Mouse (Mus musculus) heart, embryonic 15.5 days (tissue): ENCODE measurements around the gene Ero1lb. TPM values are rescaled to one million over a fixed set of nuclear protein-coding genes. Genes with fewer than 3 reads are reported as not detected.

Experiments used
- ATAC-seq: fragments of 200-750 bp; cut with Nextera tagmentation; replicated peaks from 2 replicates; pipeline ENCODE4 v1.8.0; 2017; ENCODE audit warnings: low read depth, moderate TSS enrichment; ENCODE audit not compliant: insufficient number of reproducible peaks, insufficient read depth, low FRiP score
- H3K27ac ChIP-seq: fragments of 300-500 bp; sonication (generic); 2 replicates; pipeline ENCODE4 v1.5.1; 2015; ENCODE audit warnings: mild to moderate bottlenecking, inconsistent platforms
- H3K27me3 ChIP-seq: fragments of 300-500 bp; sonication (generic); 2 replicates; pipeline ENCODE4 v1.6.1; 2015; ENCODE audit warnings: inconsistent platforms
- H3K36me3 ChIP-seq: fragments of 300-500 bp; sonication (generic); 2 replicates; pipeline ENCODE4 v1.6.1; 2015; ENCODE audit warnings: mild to moderate bottlenecking, inconsistent platforms
- H3K4me1 ChIP-seq: fragments of 300-500 bp; sonication (generic); replicated peaks from 2 replicates; pipeline ENCODE4 v1.6.1; 2015; ENCODE audit warnings: inconsistent platforms
- H3K4me2 ChIP-seq: fragments of 300-500 bp; sonication (generic); 2 replicates; pipeline ENCODE4 v1.6.1; 2015; ENCODE audit warnings: inconsistent platforms, mild to moderate bottlenecking, moderate library complexity
- H3K4me3 ChIP-seq: fragments of 300-500 bp; sonication (generic); 2 replicates; pipeline ENCODE4 v1.5.1; 2015; ENCODE audit warnings: mild to moderate bottlenecking, inconsistent platforms
- H3K9ac ChIP-seq: fragments of 300-500 bp; sonication (generic); 2 replicates; pipeline ENCODE4 v1.6.1; 2015; ENCODE audit warnings: mild to moderate bottlenecking, inconsistent platforms
- H3K9me3 ChIP-seq: fragments of 300-500 bp; sonication (generic); replicated peaks from 2 replicates; pipeline ENCODE4 v1.6.1; 2016; ENCODE audit warnings: inconsistent platforms
- WGBS: fragments of 180-500 bp; shearing (Covaris S2); methylation state at CpG from one replicate; pipeline ENCODE4 v1.1.7; 2015; ENCODE audit warnings: mixed read lengths; 5-methylcytosine and 5-hydroxymethylcytosine counted together
- polyA plus RNA-seq: library from polyadenylated mRNA; unstranded; fragments of >200 nt; fragmentation: Nextera tagmentation; extraction: Ambion mirVana; gene quantifications from 2 replicates; pipeline ENCODE4 v1.2.1, GENCODE M21; 2015

The Ero1lb gene
- polyA plus RNA-seq, 1 experiment from 2014 or later: 5.1 TPM

DNA sequence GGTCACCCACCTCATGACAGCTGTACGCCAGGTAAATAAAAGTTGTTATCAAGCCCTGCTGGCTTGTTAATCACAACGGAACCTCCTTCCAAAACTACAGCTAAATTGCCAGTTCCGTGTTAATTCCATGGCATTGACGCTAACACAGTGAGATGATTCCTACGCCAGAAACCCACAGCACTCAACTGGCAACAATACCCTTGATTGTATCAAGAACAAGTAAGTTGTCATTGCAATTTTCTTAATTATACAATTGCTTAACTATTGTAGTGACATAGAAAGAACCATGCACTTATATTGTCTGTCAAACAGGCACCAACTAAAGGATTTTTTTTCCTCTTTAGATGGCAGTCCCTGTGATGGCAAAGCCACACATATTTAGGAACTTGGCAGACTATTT is 22.4 kb upstream of the Ero1lb start:
- no peak overlapping the region for H3K4me2 ChIP-seq
- peaks cover 4% of the 10 kb centered on the region; the same call in 1 of the 2 replicates for H3K27me3 ChIP-seq
- H3K4me3 ChIP-seq: no peak overlapping the region
- H3K36me3 ChIP-seq: no peaks in the 10 kb centered on the region
- no peak overlapping the region for H3K27ac ChIP-seq
- no peaks in the 10 kb centered on the region for H3K9me3 ChIP-seq
- no peak for ATAC-seq
- 62% methylated on average over 5 of the region's 5 CpGs for WGBS
- H3K4me1 ChIP-seq: peaks cover 11% of the 10 kb centered on the region
- H3K9ac ChIP-seq: no peak overlapping the region

DNA sequence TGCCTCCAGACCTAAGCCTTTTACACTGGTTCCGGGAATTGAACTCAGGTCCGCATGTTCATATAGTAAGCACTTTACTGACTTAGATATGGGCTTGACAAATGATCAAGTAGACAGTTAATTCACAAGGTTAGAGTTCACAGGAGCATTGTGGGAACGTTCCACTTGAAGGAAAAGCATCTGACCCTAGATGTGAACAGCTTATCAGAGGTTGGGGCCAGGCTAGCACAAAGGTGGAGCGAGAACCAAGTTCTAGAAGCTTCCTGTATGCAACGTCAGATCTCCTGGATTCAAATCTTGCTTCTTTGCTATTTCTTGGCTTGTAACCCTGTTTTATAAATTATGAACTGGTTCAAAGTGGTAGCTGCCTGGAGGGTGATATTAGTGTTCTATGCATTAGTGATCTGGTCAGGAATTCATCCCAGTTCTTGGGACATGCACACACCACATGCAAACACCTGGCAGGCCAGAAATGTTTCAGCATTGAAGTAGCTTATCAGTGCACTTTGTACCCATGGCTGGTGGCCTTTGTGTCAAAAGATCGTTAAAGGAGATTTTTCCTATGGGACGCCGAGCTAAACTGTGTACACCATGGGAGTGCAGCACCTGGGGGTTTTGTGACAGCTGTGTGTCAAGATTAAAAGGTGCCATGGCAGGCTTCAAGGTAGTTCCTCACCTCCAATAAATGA is 21.6 kb upstream of the Ero1lb start:
- ATAC-seq: no peak
- H3K27ac ChIP-seq: no peak overlapping the region
- peaks cover 4% of the 10 kb centered on the region; the same call in 1 of the 2 replicates for H3K27me3 ChIP-seq
- no peaks in the 10 kb centered on the region for H3K9me3 ChIP-seq
- H3K9ac ChIP-seq: no peak overlapping the region
- no peak overlapping the region for H3K4me3 ChIP-seq
- H3K4me1 ChIP-seq: peaks cover 11% of the 10 kb centered on the region
- WGBS: 76% methylated on average over 8 of the region's 8 CpGs
- H3K36me3 ChIP-seq: no peaks in the 10 kb centered on the region
- no peak overlapping the region for H3K4me2 ChIP-seq

DNA sequence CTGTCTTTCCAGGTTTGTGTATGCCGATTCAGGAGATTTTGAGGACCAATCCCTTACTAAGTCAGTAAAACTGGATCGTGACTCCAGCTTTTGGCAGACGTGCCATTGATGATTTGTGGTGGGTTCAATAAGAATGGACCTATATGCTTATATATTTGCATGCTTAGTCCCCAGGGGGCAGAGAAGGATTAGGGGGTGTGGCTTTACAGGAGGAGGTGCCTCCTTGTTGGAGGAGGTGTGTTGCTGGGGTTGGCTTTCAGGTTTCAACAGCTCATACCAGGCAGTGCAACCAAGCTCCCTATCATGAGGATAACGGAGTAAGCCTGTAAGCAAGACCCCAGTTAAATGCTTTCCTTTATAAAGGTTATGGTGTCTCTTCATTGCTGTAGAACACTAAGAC is 11.5 kb upstream of the Ero1lb start:
- Histone ChIP-seq H3K9me3 (no peaks in the 10 kb centered on the region), H3K36me3 (no peaks in the 10 kb centered on the region), H3K27me3 (no peaks in the 10 kb centered on the region), H3K9ac (no peak overlapping the region), H3K4me3 (no peak overlapping the region), H3K4me2 (no peak overlapping the region), H3K27ac (no peak overlapping the region), H3K4me1 (no peaks in the 10 kb centered on the region)
- WGBS: 58% methylated on average over 4 of the region's 4 CpGs
- ATAC-seq: no peak

DNA sequence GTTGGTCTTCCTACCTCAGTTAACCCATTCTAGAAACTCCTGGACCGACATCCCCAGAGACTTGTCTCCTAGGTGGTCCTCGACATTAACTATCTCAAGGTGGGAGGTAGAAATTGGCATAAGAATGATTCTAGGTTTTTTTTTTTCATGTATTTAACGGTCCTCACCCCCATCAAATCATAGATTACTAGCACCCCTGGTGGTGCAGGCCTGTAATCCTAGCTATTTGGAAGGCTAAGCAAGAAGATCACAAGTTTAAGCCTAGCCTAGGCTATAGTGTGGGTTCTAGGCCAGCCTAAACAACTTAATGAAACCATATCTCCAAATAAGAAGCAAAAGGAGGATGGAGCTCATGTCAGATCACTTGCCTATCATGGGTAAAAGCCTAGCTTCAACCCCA is 6.6 kb upstream of the Ero1lb start:
- no peak for ATAC-seq
- H3K4me2 ChIP-seq: no peak overlapping the region
- H3K4me3 ChIP-seq: no peak overlapping the region
- no peaks in the 10 kb centered on the region for H3K9me3 ChIP-seq
- H3K9ac ChIP-seq: no peak overlapping the region
- 55% methylated on average over 3 of the region's 3 CpGs for WGBS
- H3K36me3 ChIP-seq: no peaks in the 10 kb centered on the region
- H3K27ac ChIP-seq: no peak overlapping the region
- no peaks in the 10 kb centered on the region for H3K4me1 ChIP-seq
- no peaks in the 10 kb centered on the region for H3K27me3 ChIP-seq

DNA sequence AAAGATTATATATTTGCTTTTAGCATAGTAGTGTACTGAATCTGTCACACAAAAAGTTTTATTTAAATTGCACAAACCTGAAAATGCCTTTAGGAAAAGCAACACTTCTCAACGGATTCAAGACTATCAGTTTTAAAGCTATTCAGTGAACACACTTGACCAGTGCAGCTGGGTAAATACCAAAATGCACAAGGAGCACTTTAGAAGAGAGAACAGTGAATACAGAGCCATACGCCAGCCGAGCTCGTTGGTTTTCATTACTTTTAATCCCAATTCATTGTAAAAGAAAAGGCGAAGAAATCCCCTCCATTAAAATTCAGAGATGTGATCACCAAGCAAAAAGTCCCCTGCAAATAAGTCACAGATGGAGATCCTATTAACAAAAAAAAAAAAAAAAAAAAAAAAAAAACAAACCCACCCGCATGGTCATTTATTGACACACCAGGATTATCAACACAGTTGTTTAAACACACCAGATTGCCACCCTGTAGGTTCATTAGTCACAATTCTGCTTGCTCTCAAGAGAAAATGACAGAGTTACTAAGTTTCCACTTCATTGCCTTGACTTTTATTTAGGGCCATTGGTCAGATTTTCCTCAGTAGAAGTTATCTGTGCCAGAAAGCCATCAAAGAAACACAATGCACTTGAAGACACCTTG is 6.1 kb upstream of the Ero1lb start:
- Histone ChIP-seq H3K9ac (no peak overlapping the region), H3K36me3 (no peaks in the 10 kb centered on the region), H3K27ac (no peak overlapping the region), H3K27me3 (no peaks in the 10 kb centered on the region), H3K4me1 (no peaks in the 10 kb centered on the region), H3K4me2 (no peak overlapping the region), H3K9me3 (no peaks in the 10 kb centered on the region), H3K4me3 (no peak overlapping the region)
- WGBS: 70% methylated on average over 6 of the region's 6 CpGs
- ATAC-seq: no peak

DNA sequence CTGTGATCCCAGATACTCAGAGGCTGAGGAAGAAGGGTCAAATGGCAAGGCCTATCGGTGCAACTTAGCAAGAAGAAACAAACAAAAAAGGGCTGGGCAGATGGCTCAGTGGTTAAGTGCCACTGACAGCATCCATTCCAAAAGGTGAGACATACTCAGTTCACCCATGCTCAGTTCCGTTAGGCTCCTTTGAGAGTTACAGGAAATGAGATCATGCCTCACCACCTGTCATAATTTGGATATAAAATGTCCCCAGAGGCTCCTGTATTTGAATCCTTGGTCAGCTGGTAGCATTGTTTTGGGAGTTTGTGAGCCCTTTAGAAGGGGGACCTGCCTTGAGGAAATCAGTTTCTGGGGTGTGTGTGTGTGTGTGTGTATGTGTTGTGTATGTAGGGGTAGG is 3.9 kb upstream of the Ero1lb start:
- H3K4me1 ChIP-seq: peaks cover 9% of the 10 kb centered on the region
- H3K36me3 ChIP-seq: no peaks in the 10 kb centered on the region
- no peaks in the 10 kb centered on the region for H3K9me3 ChIP-seq
- no peak overlapping the region for H3K4me3 ChIP-seq
- no peak overlapping the region for H3K9ac ChIP-seq
- H3K27ac ChIP-seq: no peak overlapping the region
- 69% methylated on average over 2 of the region's 2 CpGs for WGBS
- no peak for ATAC-seq
- no peaks in the 10 kb centered on the region for H3K27me3 ChIP-seq
- H3K4me2 ChIP-seq: no peak overlapping the region

DNA sequence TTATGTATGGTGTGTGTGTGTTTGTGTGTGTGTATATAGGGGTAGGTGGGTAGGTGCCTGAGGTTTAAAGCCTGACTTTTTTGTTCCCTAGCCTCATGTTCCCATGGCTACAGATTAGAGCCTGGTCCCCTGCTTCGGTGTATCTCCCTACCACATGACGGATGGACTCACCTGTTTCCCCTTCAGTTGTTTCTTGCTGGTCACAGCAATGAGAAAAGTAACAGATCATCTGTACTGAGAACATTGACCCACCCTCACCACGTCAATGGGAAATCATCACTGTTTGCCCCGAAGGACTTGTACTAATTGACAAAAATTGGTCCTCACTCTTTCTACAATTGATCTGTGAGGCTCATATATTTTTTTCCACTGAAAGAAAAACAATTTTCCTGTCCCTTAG is 3.4 kb upstream of the Ero1lb start:
- WGBS: 77% methylated on average over 4 of the region's 4 CpGs
- no peak overlapping the region for H3K4me2 ChIP-seq
- H3K36me3 ChIP-seq: no peaks in the 10 kb centered on the region
- ATAC-seq: no peak
- H3K4me1 ChIP-seq: peaks cover 9% of the 10 kb centered on the region
- H3K27ac ChIP-seq: no peak overlapping the region
- H3K4me3 ChIP-seq: no peak overlapping the region
- H3K27me3 ChIP-seq: no peaks in the 10 kb centered on the region
- H3K9ac ChIP-seq: no peak overlapping the region
- H3K9me3 ChIP-seq: no peaks in the 10 kb centered on the region

DNA sequence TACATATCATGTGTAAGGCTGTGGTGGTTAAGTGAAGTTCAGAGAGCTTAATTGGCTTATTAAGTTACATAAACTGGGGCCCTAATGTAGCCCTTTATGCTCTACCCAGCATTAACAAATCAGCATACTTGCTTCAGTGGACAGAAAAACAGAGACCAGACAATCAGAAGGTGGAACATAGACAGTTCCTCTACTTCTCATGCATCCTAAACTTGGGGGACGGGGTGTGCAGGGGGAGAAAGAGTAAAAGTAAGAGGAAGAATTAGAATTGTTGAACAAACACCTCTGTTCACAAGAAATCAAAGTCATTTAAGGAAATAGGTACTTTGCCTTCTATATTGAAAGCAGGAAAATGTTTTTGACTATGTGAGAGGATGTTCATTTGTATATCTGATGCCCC is 2.3 kb downstream of the Ero1lb start:
- peaks cover 9% of the 10 kb centered on the region for H3K4me1 ChIP-seq
- no peaks in the 10 kb centered on the region for H3K9me3 ChIP-seq
- no peak overlapping the region for H3K9ac ChIP-seq
- H3K4me2 ChIP-seq: no peak overlapping the region
- ATAC-seq: no peak
- H3K27me3 ChIP-seq: no peaks in the 10 kb centered on the region
- no peak overlapping the region for H3K4me3 ChIP-seq
- no peaks in the 10 kb centered on the region for H3K36me3 ChIP-seq
- WGBS: 71% methylated on average over 1 of the region's 1 CpGs
- no peak overlapping the region for H3K27ac ChIP-seq

DNA sequence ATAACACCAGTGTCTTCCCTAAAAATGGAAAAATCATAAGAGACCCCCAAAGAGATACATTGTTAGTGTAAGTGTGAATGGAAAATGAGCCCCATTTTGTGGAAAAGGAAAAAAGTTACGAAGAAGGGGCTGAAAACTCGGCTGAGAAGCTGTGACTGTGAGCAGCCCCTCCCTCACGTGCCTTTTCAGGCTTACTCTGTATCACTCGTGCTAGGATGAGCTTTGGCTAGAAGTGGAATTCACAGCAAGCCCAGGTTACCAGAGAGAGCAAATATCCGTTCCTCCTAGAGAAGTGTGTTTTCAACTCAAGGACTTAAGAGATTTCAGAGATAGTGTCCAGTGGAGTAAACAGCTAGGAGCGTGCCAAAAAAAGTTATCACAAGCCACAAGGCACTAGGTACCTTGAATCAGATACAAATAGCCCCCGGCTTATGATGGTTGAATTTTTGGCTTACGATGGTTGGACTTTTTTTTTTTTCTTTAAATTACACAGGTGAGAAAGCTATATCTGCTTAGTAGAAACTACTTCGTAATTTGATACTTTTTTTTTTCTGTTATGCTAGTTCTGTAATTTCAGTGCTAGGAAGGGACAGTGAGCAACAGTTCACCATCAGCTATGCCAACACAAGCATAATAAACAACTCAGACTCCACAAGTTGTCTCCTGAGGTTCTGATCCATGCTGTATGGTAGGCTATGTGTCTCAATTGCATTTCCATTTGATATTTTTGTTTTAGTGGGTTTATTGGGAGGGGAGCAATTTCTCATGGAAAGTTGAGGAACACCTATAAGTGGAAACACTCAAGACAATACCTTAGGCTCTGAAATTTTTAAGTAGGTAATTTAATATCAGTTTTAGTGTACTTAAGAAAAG is 3.2 kb downstream of the Ero1lb start:
- no peak overlapping the region for H3K9ac ChIP-seq
- no peak overlapping the region for H3K4me2 ChIP-seq
- no peaks in the 10 kb centered on the region for H3K27me3 ChIP-seq
- no peak for ATAC-seq
- WGBS: 57% methylated on average over 9 of the region's 9 CpGs
- no peaks in the 10 kb centered on the region for H3K36me3 ChIP-seq
- H3K4me1 ChIP-seq: peaks cover 9% of the 10 kb centered on the region
- no peaks in the 10 kb centered on the region for H3K9me3 ChIP-seq
- no peak overlapping the region for H3K4me3 ChIP-seq
- H3K27ac ChIP-seq: no peak overlapping the region

DNA sequence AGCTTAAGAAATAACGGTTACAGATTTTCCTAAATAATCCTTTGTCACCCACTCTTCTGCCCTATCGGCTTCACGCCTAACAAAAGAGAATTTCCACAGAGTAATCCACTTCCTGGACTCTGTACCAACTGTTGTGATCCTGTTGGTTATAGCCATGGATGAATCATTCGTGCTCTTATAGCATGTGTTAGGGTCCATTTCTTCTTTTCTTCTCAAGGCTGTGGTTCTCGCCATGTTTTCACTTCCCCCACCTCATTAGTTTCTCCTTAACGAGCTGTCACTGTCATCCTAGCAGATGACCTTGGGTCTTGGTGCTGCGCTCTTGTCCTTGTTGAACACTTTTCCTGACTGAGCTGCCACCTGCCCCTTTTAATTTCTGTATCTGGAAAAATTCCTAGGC is 4.1 kb downstream of the Ero1lb start:
- Histone ChIP-seq H3K9me3 (no peaks in the 10 kb centered on the region), H3K4me1 (peaks cover 9% of the 10 kb centered on the region)
- no peak for ATAC-seq

DNA sequence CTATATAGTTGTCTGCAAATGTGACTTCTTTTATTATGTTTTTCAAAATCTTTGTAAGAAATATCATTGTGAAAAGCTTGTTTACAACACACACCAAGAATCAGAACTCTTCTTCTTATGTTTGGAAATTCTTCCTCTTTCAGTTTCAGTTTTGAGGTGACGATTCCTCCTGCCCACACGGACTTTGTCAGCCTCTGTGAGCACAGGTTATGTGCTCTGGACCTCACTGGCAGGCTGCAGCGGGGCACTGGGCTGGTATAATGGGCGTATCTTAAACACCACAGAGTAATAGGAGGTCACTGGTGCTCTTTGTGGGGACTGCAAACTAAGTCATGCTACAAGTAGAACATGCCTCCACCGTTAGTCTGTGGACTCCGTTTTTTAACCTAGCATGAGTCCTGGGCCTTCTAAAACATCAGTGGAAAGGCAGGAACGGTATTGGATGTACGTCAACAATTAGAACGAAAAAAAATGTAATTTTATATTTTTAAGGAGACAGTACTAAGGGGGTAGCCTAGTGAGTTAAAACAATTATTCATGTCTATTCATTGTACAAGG is 9.4 kb downstream of the Ero1lb start:
- H3K4me3 ChIP-seq: no peak overlapping the region
- WGBS: 75% methylated on average over 9 of the region's 9 CpGs

More for the DNA sequence above, 4.1 kb downstream of the Ero1lb start:
- Histone ChIP-seq H3K27me3 (no peaks in the 10 kb centered on the region), H3K36me3 (no peaks in the 10 kb centered on the region), H3K27ac (no peak overlapping the region), H3K4me2 (no peak overlapping the region), H3K4me3 (no peak overlapping the region), H3K9ac (no peak overlapping the region)
- 76% methylated on average over 7 of the region's 7 CpGs for WGBS

More for the DNA sequence above, 9.4 kb downstream of the Ero1lb start:
- no peaks in the 10 kb centered on the region for H3K9me3 ChIP-seq
- no peaks in the 10 kb centered on the region for H3K36me3 ChIP-seq
- H3K4me1 ChIP-seq: no peaks in the 10 kb centered on the region
- no peak overlapping the region for H3K9ac ChIP-seq
- H3K27me3 ChIP-seq: no peaks in the 10 kb centered on the region
- ATAC-seq: no peak
- H3K4me2 ChIP-seq: no peak overlapping the region
- no peak overlapping the region for H3K27ac ChIP-seq
